Comparison of ENCODE assay signal across 29 mouse cellular contexts in genomic region chr15:25974352-25974751, GRCm38 (mm10).
"Had no signal": no experiment of that assay in that cellular context is flagged by ENCODE, and none has a peak within 500 bp of the region (broad histone marks: within the 10 kb centered on the region; RNA-seq: fewer than 3 reads in every experiment).

No protein-coding gene starts in this region.

- H3K27ac ChIP-seq: embryonic facial prominence, embryonic 10.5 days; embryonic facial prominence, embryonic 12.5 days; embryonic facial prominence, embryonic 13.5 days; embryonic facial prominence, embryonic 15.5 days; forebrain, embryonic 10.5 days; forebrain, embryonic 12.5 days; forebrain, embryonic 13.5 days; forebrain, embryonic 15.5 days; gastrocnemius, adult 2 months; heart, adult 2 months had no signal

- H3K4me2 ChIP-seq: embryonic facial prominence, embryonic 12.5 days; embryonic facial prominence, embryonic 13.5 days; embryonic facial prominence, embryonic 15.5 days; forebrain, embryonic 12.5 days; forebrain, embryonic 13.5 days; forebrain, embryonic 15.5 days had no signal

- H3K36me3 ChIP-seq: embryonic facial prominence, embryonic 10.5 days; embryonic facial prominence, embryonic 12.5 days; embryonic facial prominence, embryonic 13.5 days; embryonic facial prominence, embryonic 15.5 days; forebrain, embryonic 10.5 days; forebrain, embryonic 12.5 days; forebrain, embryonic 15.5 days had no signal

- H3K4me1 ChIP-seq: embryonic facial prominence, embryonic 10.5 days; embryonic facial prominence, embryonic 12.5 days; embryonic facial prominence, embryonic 13.5 days; embryonic facial prominence, embryonic 15.5 days; forebrain, embryonic 10.5 days; forebrain, embryonic 12.5 days; forebrain, embryonic 13.5 days; forebrain, embryonic 15.5 days had no signal

- DNase-seq: cerebellum, adult 2 months; cerebellum, adult 8-10 months; cerebellum, adult 9-10 months; cerebellum, adult 9-11 months; cerebellum, postnatal 10 days; cerebellum, postnatal 14 days; cerebellum, postnatal 25 days; cerebellum, postnatal 36 days; embryo, embryonic 11 days; forebrain, postnatal 0 days; gastrocnemius, adult 2 months; gastrocnemius, postnatal 10 days; gastrocnemius, postnatal 14 days; gastrocnemius, postnatal 25 days; gastrocnemius, postnatal 36 days; heart, adult 11 months; heart, adult 18-20 months; heart, adult 2 months had no signal

- H3K4me3 ChIP-seq: embryonic facial prominence, embryonic 10.5 days; embryonic facial prominence, embryonic 12.5 days; embryonic facial prominence, embryonic 13.5 days; embryonic facial prominence, embryonic 15.5 days; erythroblast, embryonic 14.5 days; forebrain, embryonic 10.5 days; forebrain, embryonic 12.5 days; forebrain, embryonic 13.5 days; forebrain, embryonic 15.5 days; gastrocnemius, adult 2 months; heart, adult 2 months had no signal

- H3K9ac ChIP-seq: embryonic facial prominence, embryonic 12.5 days; embryonic facial prominence, embryonic 13.5 days; embryonic facial prominence, embryonic 15.5 days; forebrain, embryonic 12.5 days; forebrain, embryonic 13.5 days; forebrain, embryonic 15.5 days; forebrain, postnatal 0 days had no signal

- ATAC-seq: forebrain, embryonic 13.5 days; forebrain, embryonic 14.5 days; forebrain, embryonic 15.5 days; forebrain, embryonic 16.5 days; forebrain, postnatal 0 days had no signal

- H3K27me3 ChIP-seq: embryonic facial prominence, embryonic 12.5 days; embryonic facial prominence, embryonic 13.5 days; embryonic facial prominence, embryonic 15.5 days; forebrain, embryonic 12.5 days; forebrain, embryonic 13.5 days; forebrain, embryonic 15.5 days had no signal

- H3K9me3 ChIP-seq: embryonic facial prominence, embryonic 10.5 days; embryonic facial prominence, embryonic 12.5 days; embryonic facial prominence, embryonic 13.5 days; embryonic facial prominence, embryonic 15.5 days; forebrain, embryonic 10.5 days; forebrain, embryonic 12.5 days; forebrain, embryonic 13.5 days; forebrain, embryonic 15.5 days had no signal
